Mouse (Mus musculus) embryonic facial prominence, embryonic 15.5 days (tissue): ENCODE results near the gene Exoc3l. TPM values are rescaled to one million over a fixed set of nuclear protein-coding genes. Genes with fewer than 3 reads are reported as not detected.
"Not testable (repeated sequence)": the region's sequence is repeated elsewhere in the genome, so short reads cannot be mapped to it uniquely, and the experiment has no call there.

ENCODE experiments used
- ATAC-seq: fragments of 200-750 bp; cut with Nextera tagmentation; 2 replicates; pipeline ENCODE4 v1.8.0; 2017; ENCODE audit warnings: low read depth, moderate TSS enrichment; ENCODE audit not compliant: insufficient number of reproducible peaks, low FRiP score, low TSS enrichment
- H3K27ac ChIP-seq: fragments of 300-500 bp; sonication (generic); replicated peaks from 2 replicates; pipeline ENCODE4 v1.5.1; 2015; ENCODE audit warnings: mild to moderate bottlenecking, inconsistent platforms
- H3K27me3 ChIP-seq: fragments of 300-500 bp; sonication (generic); 2 replicates; pipeline ENCODE4 v1.6.1; 2015; ENCODE audit warnings: inconsistent platforms
- H3K36me3 ChIP-seq: fragments of 300-500 bp; sonication (generic); 2 replicates; pipeline ENCODE4 v1.6.1; 2015; ENCODE audit warnings: mild to moderate bottlenecking, inconsistent platforms
- H3K4me1 ChIP-seq: fragments of 300-500 bp; sonication (generic); 2 replicates; pipeline ENCODE4 v1.6.1; 2015; ENCODE audit warnings: inconsistent platforms
- H3K4me2 ChIP-seq: fragments of 300-500 bp; sonication (generic); replicated peaks from 2 replicates; pipeline ENCODE4 v1.6.1; 2015; ENCODE audit warnings: mild to moderate bottlenecking, inconsistent platforms
- H3K4me3 ChIP-seq: fragments of 300-500 bp; sonication (generic); replicated peaks from 2 replicates; pipeline ENCODE4 v1.5.1; 2015; ENCODE audit warnings: mild to moderate bottlenecking, inconsistent platforms
- H3K9ac ChIP-seq: fragments of 300-500 bp; sonication (generic); 2 replicates; pipeline ENCODE4 v1.6.1; 2015; ENCODE audit warnings: inconsistent platforms
- H3K9me3 ChIP-seq: fragments of 300-500 bp; sonication (generic); replicated peaks from 2 replicates; pipeline ENCODE4 v1.6.1; 2016; ENCODE audit warnings: inconsistent platforms
- WGBS: fragments of 180-500 bp; shearing (Covaris S2); methylation state at CpG from one replicate; pipeline ENCODE4 v1.1.7; 2015; 5-methylcytosine and 5-hydroxymethylcytosine counted together
- polyA plus RNA-seq: library from polyadenylated mRNA; unstranded; fragments of >200 nt; fragmentation: Nextera tagmentation; extraction: Ambion mirVana; gene quantifications from 2 replicates; pipeline ENCODE4 v1.2.1, GENCODE M21; 2015

Exoc3l gene
- polyA plus RNA-seq, 1 experiment from 2014 or later: 11.0 TPM

DNA sequence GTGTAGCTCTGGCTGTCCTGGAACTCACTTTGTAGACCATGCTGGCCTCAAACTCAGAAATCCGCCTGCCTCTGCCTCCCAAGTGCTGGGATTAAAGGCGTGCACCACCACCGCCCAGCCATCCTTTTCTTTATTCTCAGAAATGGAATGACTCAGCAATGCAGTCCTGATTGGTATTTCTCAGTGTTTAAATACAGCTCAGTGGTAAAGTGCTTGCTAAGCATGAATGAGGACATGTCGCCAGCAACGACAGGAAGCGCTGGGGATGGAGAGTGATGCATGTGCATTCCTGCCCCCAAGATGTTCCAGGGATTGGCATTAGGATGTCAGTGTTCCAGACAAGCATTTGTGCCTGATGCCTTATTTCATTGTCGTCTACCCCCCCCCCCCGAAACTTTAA lies 7.5 kb upstream of the Exoc3l start:
- no peak for ATAC-seq
- H3K9ac ChIP-seq: no peak overlapping the region
- H3K27me3 ChIP-seq: no peaks in the 10 kb centered on the region
- no peaks in the 10 kb centered on the region for H3K9me3 ChIP-seq
- 80% methylated on average over 8 of the region's 8 CpGs for WGBS
- H3K4me1 ChIP-seq: peaks cover 36% of the 10 kb centered on the region
- H3K4me3 ChIP-seq: no peak overlapping the region
- no peak overlapping the region for H3K4me2 ChIP-seq
- no peak overlapping the region for H3K27ac ChIP-seq
- H3K36me3 ChIP-seq: peaks cover 61% of the 10 kb centered on the region

- Histone ChIP-seq H3K4me2 (no peak overlapping the region), H3K9me3 (no peaks in the 10 kb centered on the region), H3K4me3 (no peak overlapping the region), H3K9ac (no peak overlapping the region), H3K36me3 (peaks cover 50% of the 10 kb centered on the region), H3K4me1 (peaks cover 29% of the 10 kb centered on the region), H3K27me3 (no peaks in the 10 kb centered on the region), H3K27ac (no peak overlapping the region)
- 91% methylated on average over 8 of the region's 8 CpGs for WGBS
- no peak for ATAC-seq
Measured at GRCm38 (mm10) chr8:105299962-105300361, 4.1 kb upstream of the Exoc3l start.

DNA sequence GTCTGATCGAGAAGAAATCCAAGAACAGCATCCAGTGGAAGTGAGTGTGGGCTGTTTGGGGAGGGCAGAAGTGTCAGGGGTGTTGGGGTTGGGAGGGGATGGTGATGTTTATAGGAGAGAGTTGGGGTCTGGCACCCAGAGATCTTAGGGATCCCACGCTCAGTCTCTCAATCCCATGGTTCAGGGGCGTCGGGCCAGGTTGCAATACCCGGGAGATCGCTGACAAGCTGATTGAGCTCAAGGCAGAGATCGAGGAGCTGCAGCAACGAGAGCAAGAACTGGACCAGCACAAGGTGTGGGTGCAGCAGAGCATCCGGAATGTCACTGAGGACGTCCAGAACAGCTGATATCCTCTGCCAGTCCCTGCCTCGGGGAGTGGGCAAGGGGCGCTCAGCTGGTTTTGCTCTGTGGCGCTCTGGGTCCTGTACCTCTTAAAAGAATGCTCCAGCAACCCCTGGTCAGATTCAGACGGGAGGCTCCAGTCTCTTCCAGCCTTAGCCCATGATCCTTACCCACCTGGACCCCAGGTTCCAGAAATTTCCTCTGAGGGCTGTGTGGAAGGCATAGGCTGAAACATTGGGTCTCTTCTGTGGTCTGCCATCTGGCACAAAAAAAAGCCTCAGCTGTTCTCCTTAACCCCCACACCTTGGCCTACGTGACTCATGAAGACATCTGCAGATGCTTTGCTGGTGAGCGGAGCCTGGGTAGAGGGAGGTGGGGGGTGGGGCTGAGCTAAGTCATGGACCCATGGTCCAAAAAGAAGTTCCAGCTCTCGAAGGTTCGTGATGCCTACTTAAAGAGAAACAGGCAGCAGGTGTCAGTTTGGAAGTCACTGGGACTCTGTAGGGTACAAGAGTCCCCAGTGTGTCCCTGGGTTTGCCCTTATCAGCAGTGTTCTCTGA lies 2.7 kb upstream of the Exoc3l start:
- WGBS: 50% methylated on average over 18 of the region's 18 CpGs
- no peaks in the 10 kb centered on the region for H3K9me3 ChIP-seq
- ATAC-seq: no peak

DNA sequence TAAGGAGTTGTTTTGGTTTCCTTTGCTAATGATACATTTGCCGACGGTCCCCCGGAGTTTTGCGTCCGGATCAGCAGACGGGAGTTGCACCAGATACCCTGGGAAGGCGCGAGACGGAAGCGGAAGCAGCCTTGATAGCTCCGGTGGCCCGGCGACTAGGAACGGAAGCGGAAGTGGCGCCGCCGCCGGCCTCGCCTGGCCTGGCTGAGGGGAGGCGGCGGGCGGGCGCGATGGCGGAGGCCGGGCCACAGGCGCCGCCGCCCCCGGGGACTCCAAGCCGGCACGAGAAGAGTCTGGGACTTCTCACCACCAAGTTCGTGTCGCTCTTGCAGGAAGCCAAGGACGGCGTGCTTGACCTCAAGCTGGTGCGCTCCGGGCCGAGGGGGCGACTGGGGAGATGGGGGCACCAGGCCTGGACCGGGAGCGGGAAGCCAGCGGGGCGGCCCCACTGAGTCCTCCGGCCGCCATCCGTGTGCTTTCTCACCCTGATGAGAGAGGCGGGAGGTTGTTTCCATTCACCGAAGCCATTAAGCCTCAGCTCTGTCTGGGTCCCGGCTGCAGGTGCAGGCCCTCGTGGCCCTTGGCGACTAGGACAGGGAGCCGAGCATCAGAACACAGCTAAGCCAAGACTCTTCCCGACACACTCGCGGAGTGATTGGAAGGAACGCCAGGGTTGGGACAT lies 1.8 kb upstream of the Exoc3l start, which contains the start of gene E2f4:
Gene E2f4 (plus strand): TSS at position 153 of the 682 bp plus-strand sequence.
- H3K27me3 ChIP-seq: no peaks in the 10 kb centered on the region
- peaks cover 31% of the 10 kb centered on the region for H3K36me3 ChIP-seq
- peak within 1 kb of the TSS; percentile 91 for H3K9ac ChIP-seq
- peak; percentile 84 for ATAC-seq
- H3K27ac ChIP-seq: peak within 1 kb of the TSS; percentile 79
- peak within 1 kb of the TSS; percentile 85 for H3K4me2 ChIP-seq
- H3K9me3 ChIP-seq: no peaks in the 10 kb centered on the region
- under 1% methylated on average over 58 of the region's 58 CpGs for WGBS
- H3K4me1 ChIP-seq: peaks cover 18% of the 10 kb centered on the region
- H3K4me3 ChIP-seq: peak within 1 kb of the TSS; percentile 99

More for the DNA sequence above, 2.7 kb upstream of the Exoc3l start:
- no peaks in the 10 kb centered on the region for H3K27me3 ChIP-seq
- no peak overlapping the region for H3K27ac ChIP-seq
- H3K36me3 ChIP-seq: peaks cover 40% of the 10 kb centered on the region
- peaks cover 18% of the 10 kb centered on the region for H3K4me1 ChIP-seq
- peak overlapping the region; percentile 85 for H3K4me2 ChIP-seq
- peak overlapping the region; percentile 99 for H3K4me3 ChIP-seq
- peak overlapping the region; percentile 91 for H3K9ac ChIP-seq

- Histone ChIP-seq H3K9ac (no peak overlapping the region), H3K9me3 (no peaks in the 10 kb centered on the region), H3K36me3 (peaks cover 9% of the 10 kb centered on the region), H3K4me1 (peaks cover 25% of the 10 kb centered on the region), H3K4me2 (no peak overlapping the region), H3K27me3 (peaks cover 6% of the 10 kb centered on the region), H3K27ac (no peak overlapping the region), H3K4me3 (no peak overlapping the region)
- 63% methylated on average over 11 of the region's 11 CpGs for WGBS
- ATAC-seq: no peak
Measured at GRCm38 (mm10) chr8:105295256-105295655, 645 bp downstream of the Exoc3l start.

DNA sequence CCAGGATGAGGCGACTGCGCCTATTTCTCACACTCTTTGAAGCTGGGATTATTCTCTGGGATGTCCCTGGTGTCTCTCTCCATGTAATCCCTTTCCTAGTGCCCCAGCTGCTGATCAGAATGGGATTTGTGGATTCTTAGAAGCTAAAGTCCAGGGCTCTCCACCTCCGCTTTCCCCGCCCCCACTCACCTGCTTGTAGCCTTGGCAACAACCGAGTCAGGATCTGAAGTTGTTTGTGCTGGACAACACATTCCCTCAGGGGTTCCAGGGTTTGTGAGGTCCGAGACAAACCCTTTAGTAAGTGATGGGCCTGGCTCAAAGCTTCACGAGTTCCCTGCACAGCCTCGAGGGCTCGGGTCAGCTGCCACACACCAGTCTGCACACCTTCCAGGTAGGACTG lies 1.1 kb downstream of the Exoc3l start:
- no peak for ATAC-seq
- 57% methylated on average over 9 of the region's 9 CpGs for WGBS
- no peak overlapping the region for H3K27ac ChIP-seq
- H3K9me3 ChIP-seq: no peaks in the 10 kb centered on the region
- H3K4me2 ChIP-seq: no peak overlapping the region
- peaks cover 4% of the 10 kb centered on the region for H3K36me3 ChIP-seq
- H3K9ac ChIP-seq: no peak overlapping the region
- H3K4me3 ChIP-seq: no peak overlapping the region
- peaks cover 29% of the 10 kb centered on the region for H3K4me1 ChIP-seq
- peaks cover 11% of the 10 kb centered on the region for H3K27me3 ChIP-seq

DNA sequence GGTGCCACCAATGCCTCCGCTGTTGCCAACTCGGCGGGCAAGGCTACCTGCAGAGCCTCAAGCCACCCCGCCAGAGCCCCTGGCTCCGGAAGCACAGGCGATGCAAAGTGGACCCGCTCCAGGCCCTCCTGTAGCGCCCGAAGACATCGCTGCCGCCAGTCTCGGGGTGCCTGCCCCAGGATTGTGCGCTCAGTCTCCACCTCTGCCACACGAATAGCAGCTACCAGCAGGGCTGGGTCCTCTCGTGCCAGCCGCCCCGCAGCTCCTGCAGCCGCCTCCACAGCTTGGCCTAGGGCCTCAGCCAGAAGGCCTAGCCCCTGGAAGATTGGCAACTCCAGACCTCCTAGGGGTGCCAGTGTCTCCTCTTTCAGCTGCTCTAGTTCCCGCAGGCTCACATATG lies 2.5 kb downstream of the Exoc3l start:
- 64% methylated on average over 19 of the region's 19 CpGs for WGBS
- peaks cover 33% of the 10 kb centered on the region for H3K4me1 ChIP-seq
- no peak overlapping the region for H3K4me2 ChIP-seq
- no peak overlapping the region for H3K4me3 ChIP-seq
- H3K9me3 ChIP-seq: no peaks in the 10 kb centered on the region
- H3K9ac ChIP-seq: no peak overlapping the region
- ATAC-seq: no peak
- H3K27ac ChIP-seq: no peak overlapping the region
- H3K36me3 ChIP-seq: no peaks in the 10 kb centered on the region
- peaks cover 12% of the 10 kb centered on the region for H3K27me3 ChIP-seq

DNA sequence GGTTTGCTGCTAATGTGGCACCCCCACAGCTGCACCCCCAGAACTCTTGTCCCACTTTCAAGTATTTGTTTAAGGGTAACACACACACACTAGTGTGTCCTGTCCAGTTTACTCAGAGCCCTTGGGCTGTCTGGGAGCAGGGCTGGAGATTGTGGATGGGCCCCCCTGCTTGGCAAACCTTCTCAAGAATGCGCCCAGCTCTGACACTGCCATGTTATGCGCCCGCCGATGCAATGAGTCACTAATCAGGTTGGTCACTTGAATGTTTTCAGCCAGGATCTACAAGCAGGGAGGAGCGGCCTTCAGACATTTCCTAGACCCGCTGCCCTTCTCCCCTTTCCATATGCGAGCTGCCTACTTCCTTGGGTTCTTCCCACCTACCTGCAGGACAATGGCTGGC lies 3.4 kb downstream of the Exoc3l start:
- ATAC-seq: no peak
- Histone ChIP-seq H3K4me1 (peaks cover 33% of the 10 kb centered on the region), H3K4me2 (no peak overlapping the region), H3K9ac (no peak overlapping the region), H3K27me3 (peaks cover 12% of the 10 kb centered on the region), H3K9me3 (no peaks in the 10 kb centered on the region), H3K4me3 (no peak overlapping the region), H3K27ac (no peak overlapping the region), H3K36me3 (no peaks in the 10 kb centered on the region)
- WGBS: 65% methylated on average over 7 of the region's 7 CpGs

DNA sequence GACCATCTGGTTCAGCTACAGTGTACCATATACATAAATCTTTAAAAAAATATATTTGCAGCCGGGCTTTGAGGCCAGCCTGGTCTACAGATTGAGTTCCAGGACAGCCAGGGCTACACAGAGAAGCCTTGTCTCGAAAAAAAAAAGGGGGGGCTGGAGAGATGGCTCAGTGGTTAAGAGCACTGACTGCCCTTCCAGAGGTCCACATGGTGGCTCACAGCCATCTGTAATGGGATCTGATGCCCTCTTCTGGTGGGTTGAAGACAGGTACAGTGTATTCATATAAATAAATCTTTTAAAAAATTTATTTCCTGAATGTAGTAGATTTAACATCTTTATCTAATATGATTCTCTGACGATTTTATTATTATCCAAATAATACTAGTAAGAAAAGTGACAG lies 4.1 kb downstream of the Exoc3l start:
- H3K9me3 ChIP-seq, H3K9ac ChIP-seq, H3K4me3 ChIP-seq, H3K27ac ChIP-seq, H3K4me2 ChIP-seq, ATAC-seq, H3K36me3 ChIP-seq: not testable (repeated sequence)
- peaks cover 28% of the 10 kb centered on the region for H3K4me1 ChIP-seq
- H3K27me3 ChIP-seq: peaks cover 12% of the 10 kb centered on the region
- 64% methylated on average over 3 of the region's 3 CpGs for WGBS

DNA sequence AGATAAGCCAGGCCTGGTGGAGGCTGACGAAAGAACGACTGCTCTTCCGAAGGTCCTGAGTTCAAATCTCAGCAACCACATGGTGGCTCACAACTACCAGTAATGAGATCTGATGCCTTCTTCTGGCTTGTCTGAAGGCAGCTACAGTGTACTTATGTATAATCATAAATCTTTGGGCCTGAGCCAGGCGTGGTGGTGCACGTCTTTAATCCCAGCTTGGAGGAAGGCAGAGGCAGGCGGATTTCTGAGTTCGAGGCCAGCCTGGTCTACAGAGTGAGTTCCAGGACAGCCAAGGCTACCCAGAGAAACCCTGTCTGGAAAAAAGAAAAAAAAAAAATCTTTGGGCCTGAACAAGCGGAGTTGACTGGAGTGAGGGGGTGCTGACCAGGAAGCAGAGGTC lies 4.5 kb downstream of the Exoc3l start:
- H3K4me3 ChIP-seq, H3K27ac ChIP-seq, ATAC-seq, H3K9ac ChIP-seq, H3K36me3 ChIP-seq, H3K4me2 ChIP-seq, H3K9me3 ChIP-seq: not testable (repeated sequence)
- WGBS: 79% methylated on average over 8 of the region's 8 CpGs
- peaks cover 25% of the 10 kb centered on the region for H3K4me1 ChIP-seq
- peaks cover 12% of the 10 kb centered on the region for H3K27me3 ChIP-seq

DNA sequence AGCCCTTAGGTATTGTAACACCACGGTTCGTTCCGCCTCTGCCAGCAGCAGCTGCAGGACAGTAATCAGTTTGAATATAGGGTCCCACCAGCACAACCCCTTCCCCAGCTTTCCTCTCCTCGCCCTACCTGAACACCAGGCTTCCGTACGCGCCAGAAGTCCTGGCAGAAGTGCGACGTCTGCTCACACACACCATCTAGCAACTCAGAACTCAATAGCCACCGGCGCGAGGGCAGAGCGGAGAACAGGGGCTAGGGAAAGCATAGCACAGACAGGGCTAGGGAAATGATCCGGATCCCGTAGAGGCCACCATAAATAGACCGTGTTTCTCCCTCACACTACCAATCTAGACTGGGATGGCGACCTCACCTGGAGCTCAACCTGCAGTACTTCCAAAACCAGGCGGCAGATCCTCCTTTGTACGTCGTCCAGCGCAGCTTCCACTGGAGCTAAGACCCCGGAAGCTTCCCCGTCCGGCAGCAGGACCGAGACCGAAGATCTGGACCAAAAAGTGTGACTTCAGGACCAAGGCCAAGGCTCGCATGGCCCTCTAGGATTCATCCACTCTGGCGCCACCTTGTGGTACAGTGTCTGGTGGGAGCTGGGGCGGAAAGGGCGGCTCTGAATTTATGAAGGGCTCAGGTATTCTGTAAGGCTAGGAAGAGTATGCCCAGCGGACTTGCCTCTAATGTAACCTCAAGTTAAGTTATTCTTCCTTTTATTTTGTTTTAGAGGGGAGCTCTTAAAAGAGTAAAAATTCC lies 5.2 kb downstream of the Exoc3l start:
- no peak for ATAC-seq
- Histone ChIP-seq H3K36me3 (no peaks in the 10 kb centered on the region), H3K27ac (no peak overlapping the region), H3K4me1 (peaks cover 25% of the 10 kb centered on the region), H3K4me3 (peak overlapping the region; percentile 65), H3K9me3 (no peaks in the 10 kb centered on the region), H3K4me2 (peak overlapping the region; percentile 90), H3K27me3 (peaks cover 12% of the 10 kb centered on the region), H3K9ac (no peak overlapping the region)
- 6% methylated on average over 31 of the region's 31 CpGs for WGBS
